Mouse (Mus musculus): ENCODE data around the gene Rnf227.

- TF ChIP-seq POLR2A (IDR thresholded peaks at IDR 0.05; ENCODE audit: borderline replicate concordance, extremely low read depth, insufficient read depth, insufficient read length, poor library complexity, severe bottlenecking) (no peak), CTCF (IDR thresholded peaks at IDR 0.05; ENCODE audit: borderline replicate concordance, extremely low read depth, insufficient read depth, insufficient read length) (no peak)
Measured at GRCm38 (mm10) chr11:69321580-69321979, 18.7 kb upstream of the Rnf227 start.
